Mouse (Mus musculus): Measurements from ENCODE around the gene Rom1.

Gene Rom1

DNA sequence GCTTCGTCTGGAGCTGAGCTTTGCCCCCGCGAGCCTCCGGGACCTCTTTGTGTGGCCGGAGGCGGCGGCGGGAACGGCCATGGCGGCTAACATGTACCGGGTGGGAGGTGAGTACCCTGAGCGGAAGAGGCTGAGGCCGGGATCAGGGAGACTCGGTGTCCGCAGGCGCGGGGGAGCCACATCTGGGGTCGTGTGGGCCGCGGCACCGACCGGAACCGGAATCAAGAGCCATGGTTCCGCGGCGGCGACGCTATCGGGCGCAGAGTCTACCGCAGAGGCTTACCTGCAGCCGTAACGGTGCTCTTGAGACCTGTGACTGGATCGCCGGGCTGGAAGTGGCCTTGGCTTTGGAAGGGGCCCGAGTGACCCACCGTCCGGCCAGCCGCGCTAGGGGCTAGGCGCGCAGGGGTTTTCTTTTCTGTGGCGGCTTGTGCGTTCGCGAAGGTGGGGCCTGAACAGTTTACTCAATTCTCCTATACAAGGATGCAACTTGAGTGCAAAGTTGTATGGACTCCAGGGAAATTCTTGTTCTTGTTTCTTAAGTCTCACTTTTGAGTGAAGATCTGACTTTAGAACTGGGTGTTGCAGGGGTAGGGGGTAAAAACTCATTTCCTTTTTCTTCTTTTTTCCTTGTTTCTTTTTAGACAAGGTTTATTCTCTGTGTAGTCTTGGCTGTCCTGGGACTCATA lies 13.3 kb upstream of the Rom1 start:
- DNase-seq (ENCODE audit: low spot score in 2 of 2): no peak

DNA sequence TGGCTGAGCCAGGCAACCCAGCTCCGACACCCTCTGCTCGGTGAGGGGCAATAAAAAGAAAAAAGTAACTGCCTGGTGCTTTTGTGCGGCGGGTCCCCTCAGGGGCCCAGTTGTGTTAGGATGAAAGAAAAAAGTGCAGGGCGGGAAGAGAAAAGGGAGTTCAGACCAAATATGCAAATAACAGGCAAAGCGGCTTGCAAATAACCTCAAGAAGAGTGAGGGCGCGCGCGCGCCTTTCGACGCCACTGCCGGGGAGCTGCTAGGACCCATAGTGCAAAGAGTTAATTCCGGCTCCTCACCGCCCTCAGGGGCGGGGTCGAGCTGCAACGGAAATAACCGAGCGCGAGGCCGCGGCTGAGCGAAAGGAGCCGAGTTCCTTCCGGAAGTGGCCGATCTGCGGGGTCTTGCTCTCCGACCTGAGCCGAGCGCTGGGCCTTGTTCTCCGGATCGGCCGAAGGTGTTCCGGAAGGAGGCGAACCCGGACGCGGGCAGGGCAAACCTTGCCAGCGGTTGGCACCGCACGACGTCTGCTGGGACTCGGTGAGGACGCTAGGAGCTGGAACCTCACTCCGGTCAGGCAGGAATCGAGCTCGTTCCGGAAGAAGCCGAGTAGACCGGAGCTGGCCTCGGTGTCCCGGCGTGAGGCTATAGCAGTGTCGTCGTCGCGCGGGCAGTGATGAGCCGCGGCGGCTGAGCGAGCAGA lies 12.5 kb upstream of the Rom1 start, which contains the start of gene Mta2:
Gene Mta2, plus strand, starts transcription at position 361 of the 703 bp plus-strand sequence.
- DNase-seq (ENCODE audit: low spot score in 2 of 2): peak; percentile 91 to 96

DNA sequence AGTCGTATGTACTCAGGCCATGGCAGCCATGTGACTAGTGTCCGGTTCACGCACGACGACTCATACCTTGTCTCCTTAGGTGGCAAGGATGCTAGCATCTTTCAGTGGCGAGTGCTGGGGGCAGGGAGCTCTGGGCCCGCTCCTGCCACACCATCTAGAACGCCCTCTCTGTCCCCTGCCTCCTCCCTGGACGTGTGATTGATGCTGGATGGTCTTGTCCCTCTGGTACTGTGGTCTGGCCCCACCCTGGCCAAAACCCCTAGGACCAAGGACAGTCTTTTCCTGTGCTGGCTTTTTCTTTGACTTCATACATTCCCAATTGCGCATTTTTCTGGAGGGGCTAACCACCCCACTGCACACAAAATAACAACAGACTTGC lies 12.0 kb upstream of the Rom1 start:
- no peak for DNase-seq (ENCODE audit: low spot score in 2 of 2)

DNA sequence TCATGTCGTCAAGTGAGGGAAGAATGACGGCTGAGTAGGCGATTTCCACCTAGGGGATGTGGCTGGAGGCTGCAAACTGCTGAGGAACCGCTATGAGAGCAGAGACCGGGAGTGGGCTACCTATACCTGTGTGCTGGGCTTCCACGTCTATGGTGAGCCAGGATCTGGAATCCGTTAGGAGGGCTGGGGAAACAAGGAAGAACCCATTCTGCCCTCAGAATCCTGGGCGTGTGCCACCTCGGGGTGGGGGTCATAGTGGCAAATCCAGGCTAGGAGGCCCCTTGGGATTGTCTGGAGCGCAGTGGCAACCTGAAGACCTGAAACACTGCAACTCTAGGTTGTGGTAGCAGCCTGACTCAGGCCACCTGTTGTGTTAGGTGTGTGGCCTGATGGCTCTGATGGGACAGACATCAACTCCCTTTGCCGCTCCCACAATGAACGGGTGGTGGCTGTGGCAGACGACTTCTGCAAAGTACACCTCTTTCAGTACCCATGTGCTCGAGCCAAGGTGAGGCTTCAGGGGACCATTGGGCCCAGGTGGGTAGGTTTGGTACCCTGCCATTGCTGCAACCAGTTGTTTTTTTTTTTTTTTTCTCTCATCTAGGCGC lies 11.5 kb upstream of the Rom1 start:
- no peak for DNase-seq (ENCODE audit: low spot score in 2 of 2)

DNA sequence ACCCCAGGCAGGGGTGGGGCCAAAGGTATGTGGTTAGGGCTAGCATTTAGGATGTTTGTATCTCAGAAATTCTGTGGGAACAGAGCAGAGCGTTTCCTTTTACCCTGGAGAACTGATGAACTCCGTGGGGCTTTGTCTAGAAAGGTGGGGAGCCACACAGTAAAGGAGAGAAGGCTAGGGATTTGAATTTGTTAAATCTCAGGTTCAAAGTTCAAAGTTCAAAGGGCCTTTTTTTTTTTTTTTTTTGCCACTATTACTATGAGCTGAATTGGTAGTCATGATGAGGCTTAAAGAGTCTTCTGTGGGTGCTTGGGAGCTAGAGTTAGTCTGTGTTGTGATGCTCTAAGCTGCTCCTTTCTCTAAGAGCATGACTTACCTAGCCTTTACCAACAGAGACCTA lies 7.6 kb upstream of the Rom1 start:
- DNase-seq (ENCODE audit: low spot score in 2 of 2): no peak

DNA sequence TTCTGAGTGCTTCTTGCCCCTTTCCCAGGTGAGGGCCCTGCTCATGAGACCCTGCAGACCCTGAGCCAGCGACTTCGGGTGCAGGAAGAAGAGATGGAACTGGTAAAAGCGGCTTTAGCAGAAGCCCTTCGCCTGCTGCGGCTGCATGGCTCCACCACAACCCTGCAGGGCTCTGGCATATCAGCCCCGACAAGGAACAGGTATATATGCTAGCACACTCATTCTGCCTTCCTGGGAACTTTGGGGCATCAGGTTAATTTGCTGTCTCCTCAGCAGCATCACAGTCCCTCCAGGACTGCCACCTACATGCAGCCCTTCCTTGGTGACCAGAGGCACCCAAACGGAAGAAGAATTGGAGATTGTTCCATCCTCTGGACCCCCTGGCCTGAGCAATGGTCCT lies 1.6 kb upstream of the Rom1 start:
- no peak for DNase-seq (ENCODE audit: low spot score in 2 of 2)

DNA sequence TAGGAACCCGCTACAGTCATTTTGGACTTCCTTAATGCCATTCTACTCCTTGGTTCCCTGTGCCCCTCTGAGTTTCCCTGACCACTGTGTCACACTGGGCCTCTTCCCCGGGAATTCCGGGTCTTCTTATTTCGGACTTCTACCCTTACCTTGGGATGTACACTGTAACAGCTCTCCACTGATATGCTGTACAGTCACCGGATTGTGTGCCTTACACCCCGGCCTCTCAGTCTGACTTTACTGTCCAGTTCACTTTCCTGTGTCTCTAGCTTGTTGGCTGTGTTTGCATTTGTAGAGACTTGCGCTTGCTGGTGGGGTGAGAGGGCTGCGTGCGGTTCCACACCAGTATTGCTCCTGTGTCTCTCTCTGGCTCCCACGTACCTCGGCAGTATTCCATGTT lies 961 bp upstream of the Rom1 start:
- no peak for DNase-seq (ENCODE audit: low spot score in 2 of 2)

DNA sequence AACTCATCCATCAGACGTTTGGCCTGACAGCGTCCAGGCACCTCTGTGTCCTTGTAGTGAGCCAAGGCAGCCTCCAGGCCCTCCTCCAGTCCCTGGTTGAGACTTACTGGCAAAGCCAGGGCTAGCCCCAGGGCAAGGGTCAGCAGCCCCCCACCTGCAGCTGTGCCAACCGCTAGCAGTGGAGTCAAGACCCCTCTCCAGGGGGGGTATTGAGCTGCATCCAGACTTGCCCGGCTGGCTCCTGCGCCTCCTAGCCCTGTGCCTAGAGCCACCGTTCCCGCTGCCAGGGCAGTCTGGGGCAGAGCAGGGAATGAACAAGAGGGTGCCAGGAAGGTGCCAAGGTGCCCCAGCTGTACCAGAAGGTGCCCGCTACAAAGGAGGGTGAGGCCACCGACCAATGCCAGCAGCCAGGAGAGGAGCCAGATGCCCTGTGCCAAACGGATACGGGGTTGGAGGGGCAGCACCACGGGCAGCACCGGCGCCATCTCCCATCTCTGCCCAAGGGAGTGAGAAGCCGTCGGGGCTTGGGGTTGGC lies 400 bp downstream of the Rom1 start:
- DNase-seq (ENCODE audit: low spot score in 2 of 2): no peak

DNA sequence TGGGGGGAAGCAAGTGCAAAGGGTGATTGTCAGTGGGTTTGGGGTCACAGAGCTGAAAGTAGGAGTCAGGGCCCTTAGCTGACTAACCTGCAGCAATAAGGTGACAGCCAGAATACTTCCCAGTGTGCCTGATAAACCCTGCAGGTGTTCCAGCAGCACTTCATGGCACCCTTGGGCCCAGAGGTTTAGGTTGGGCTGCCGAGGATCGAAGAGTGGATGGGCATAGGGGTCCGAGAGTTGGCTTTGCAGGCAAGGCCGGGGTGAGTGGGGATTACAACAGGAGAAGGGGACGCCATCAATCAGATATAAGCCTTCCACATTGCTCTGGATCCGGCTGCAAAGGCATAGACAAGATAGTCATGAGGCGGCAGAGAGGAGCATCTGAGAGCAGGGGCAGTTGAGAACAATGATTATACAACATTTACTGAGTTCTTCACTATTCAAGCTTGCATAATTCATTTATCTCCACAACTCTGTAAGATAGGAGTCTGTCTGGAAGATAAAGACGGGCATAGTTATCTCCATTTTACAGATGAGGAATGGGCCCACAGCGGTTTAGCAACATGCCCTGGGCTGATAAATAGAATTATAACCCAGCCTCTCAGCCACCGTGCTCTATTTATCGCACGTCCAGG lies 1.1 kb downstream of the Rom1 start:
- no peak for DNase-seq (ENCODE audit: low spot score in 2 of 2)

DNA sequence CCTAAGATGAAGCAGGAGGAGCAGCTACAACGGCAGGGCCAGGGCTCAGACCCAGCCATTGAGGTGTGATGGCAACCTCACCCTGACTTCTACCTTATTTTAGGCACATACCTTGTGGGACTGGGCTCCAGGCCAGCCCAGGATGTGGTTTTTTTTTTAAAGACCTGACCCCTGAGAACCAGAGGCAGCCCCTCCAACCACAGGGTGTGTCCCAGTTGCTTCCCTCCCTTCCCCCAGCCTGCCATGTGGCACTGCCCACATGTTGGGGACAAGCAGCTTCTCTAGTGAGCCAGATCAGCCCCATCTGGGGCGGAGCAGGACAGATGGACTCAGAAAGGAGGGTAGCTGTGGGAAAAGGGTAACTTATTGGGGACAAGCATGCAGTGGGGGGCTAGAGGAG lies 2.4 kb downstream of the Rom1 start:
- no peak for DNase-seq (ENCODE audit: low spot score in 2 of 2)

DNA sequence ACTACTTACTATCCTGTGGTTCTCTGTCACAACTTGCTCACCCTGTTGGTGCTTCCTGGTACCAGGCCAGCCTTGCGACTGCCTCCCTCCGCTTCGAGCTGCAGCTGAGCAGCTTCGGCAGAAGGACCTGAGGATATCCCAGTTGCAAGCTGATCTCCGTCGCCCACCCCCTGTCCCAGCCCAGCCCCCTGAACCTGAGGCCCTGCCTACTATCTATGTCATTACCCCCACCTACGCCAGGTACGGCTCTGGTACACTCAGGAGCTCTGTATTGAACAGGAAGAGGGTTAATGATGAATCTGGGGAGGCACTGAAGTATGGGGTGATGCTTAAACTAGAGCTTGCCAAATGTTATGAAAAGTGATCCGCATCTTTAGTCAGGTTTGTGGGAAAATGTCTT lies 7.4 kb downstream of the Rom1 start:
- no peak for DNase-seq (ENCODE audit: low spot score in 2 of 2)

DNA sequence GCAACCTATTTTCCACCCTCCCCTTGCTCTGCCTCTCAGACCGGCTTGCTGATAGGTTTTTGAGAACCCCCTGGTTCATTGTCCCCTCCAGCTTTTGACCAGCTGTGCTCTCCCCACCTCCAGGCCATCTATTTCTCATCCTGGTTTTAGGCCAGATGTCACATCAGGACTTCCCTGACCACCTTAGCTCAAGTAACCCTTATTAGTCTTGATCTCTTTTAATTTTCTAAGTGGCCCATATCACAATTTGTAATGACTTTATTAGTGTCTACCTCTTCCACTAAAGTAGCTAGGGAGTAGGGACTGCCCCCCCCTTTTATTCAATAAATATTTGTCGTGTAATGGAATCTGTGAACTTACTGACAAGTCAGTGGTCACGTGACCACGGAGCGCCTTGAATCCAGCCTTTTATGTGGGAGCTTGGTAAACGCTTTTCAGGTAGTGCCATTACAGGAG lies 8.3 kb downstream of the Rom1 start:
- no peak for DNase-seq (ENCODE audit: low spot score in 2 of 2)

DNA sequence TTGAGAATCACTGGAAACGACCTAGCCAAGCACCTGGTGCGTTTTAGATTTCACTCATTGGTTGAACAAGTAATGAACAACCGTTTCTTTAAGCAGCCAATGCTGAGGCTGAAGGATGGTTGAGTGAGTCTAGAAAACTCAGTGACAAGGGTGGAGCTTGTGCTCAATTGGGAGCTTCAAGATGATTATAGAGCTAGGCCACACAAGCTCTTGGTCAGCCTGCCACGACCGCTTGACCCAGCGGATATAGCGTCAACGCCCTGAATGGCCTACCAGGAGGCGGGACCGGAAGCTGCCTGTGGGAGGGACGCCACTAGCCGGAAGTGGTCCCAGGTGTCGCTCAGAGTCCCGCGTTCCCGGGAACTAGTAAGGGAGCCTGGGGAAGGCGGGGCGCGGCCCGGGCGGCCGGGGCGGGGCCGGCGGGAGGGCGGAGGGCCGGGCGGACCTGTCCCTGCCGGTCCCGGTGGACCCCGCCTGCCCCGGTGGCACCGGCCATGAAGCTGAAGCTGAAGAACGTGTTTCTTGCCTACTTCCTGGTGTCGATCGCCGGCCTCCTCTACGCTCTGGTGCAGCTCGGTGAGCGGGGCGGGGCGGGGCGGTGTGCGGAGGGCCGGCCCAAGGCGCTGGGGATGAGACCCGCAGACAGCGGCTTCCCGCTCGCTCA lies 9.0 kb downstream of the Rom1 start, which contains the start of gene B3gat3:
Gene B3gat3, plus strand, starts transcription at position 302 of the 664 bp plus-strand sequence.
- peak; percentile 88 to 91 for DNase-seq (ENCODE audit: low spot score in 2 of 2)

DNA sequence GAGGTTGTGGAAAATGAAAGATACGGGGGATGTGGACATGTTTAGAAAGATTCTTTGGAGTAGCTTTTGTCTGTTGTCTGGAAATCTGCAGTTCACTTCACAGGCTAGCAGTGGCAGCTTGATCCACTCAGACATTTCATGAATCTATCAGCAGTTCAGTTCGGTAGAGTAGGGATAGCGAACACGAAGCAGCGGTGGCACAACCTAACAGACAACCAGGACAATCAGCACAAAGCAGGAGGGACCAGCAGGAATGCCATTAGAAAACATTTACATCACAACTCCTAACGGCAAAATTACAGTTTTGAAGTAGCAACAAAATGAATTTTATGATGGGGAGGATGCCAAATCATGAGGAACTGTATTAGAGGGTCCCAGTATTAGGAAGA lies 9.5 kb downstream of the Rom1 start:
- no peak for DNase-seq (ENCODE audit: low spot score in 2 of 2)

DNA sequence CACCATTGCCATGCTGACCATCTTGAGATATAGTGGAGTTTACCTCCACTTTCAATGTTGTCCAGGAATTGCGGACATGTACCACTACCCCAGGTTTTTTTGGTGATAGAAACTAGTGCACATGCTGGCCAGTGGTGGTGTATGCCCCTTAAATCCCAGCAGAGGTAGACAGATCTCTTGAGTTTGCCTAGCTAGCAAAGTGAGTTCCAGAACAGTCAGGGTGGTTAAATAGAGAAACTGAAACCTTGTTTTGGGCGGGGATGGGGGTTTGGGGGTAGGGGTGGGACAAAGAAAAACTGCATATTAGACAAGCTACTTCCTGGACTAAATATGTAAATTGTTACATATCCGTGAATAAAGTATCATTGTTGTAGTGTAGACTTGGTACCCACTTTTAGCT lies 10.2 kb downstream of the Rom1 start:
- no peak for DNase-seq (ENCODE audit: low spot score in 2 of 2)

DNA sequence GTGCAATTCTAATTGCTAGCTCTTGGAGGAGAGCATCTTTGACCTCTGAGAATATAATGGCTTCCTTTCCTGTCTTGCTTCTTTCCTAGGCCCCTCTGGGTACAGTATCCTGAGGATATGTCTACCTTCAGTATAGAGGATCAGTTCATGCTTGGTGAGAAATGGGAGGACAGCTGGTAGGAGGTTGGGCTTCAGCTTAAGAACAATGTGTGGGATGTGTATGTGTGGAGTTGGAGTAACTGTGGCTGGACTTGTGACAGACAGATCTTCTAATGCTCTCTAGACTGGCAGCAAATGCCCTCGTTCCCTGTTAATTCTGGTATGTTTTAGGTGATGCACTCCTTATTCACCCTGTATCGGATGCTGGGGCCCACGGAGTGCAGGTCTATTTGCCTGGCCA lies 14.9 kb downstream of the Rom1 start:
- DNase-seq (ENCODE audit: low spot score in 2 of 2): no peak

DNA sequence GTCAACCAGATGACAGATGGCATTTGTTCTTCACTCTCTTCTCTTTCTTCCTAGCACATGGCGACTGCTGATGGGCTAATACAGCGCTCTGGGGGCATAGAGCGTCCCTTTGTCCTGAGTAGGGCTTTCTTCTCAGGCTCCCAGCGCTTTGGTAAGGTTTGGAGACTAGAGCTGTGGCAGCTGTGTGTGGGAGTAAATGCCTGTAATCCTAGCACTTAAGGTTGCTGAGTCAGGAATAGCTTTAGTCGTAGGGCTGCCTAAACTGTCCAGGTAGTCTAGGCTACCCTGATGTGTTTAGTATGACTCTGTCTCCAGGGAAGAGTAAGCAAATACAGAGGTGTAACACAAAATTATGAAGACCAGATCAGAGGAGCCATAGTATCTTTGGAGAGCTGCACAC lies 17.3 kb downstream of the Rom1 start:
- no peak for DNase-seq (ENCODE audit: low spot score in 2 of 2)

DNA sequence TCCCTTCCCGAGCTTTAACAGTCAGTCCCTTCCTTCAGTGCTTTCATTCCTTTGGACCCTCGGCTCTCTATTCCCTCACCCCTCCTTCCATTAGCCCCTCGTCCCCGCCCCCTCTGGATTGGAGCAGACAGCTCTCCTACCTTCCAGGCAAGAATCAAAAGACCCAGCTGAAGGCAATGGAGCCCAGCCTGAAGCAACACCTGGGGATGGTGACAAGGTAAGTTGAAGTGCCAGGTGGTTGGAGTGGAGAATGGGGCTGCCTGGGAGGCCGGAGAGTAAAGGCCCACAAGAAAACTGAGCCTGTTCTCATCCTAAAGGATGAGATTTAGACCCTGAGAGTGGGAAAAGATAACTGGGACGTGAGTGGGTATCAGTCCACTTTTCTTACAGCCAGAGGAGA lies 20.6 kb downstream of the Rom1 start:
- no peak for DNase-seq (ENCODE audit: low spot score in 2 of 2)

DNA sequence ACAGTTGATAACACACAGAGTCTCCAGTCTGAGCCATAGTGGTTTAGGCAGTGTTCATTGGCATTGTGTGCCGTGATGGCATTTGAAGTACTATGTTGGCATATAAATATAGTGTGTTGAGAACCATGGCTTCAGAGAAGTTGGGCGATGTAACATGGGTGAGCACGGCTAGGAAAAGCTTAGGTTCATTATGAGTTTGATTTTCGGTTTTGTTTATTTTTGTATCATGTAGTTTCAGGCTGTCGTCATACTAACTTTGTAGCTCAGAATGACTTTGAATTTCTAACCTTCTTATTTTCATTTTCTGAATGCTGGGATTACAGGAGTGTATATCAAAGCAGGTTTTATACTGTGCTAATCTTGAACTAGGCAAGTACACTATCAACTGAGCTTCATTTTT lies 25.7 kb downstream of the Rom1 start:
- DNase-seq (ENCODE audit: low spot score in 2 of 2): no peak

DNA sequence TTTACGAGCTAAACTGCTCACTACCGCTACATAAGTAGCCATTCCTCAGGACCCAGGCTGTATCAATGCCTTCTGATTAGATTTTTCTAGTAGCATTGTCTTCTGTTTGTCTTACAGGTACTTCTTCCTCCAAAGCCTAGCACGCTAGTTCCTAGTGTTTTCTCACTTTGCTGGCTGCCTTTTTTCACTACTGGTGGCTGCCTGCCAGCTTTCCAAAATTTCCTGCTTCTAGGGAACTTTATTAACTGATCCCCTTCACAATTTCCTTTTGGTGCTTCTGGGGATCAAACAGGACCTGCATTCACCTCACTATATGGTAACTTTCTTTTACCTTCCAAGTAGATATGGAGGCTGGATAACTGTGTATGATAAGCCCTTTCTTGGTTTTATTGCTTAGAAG lies 30.1 kb downstream of the Rom1 start:
- DNase-seq (ENCODE audit: low spot score in 2 of 2): no peak

DNA sequence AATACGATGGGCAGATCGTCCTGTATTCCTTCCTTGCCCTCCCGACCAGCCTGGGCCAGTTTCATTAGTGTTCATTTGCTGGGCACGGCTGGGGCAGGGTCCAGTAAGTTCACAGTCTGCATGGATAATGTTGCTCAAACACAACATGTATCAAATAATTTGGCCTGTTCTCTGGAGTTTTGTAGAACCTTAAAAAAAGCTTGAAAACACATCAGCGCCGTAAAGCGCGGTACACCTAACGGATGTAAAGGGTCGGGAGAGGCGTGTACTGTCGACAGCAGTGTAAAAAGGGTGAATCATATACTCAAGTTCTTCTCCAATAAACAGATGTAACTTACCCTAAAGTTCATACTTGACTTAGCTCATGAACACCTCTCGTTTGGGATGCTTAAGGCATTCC lies 30.6 kb downstream of the Rom1 start:
- no peak for DNase-seq (ENCODE audit: low spot score in 2 of 2)
